18 mouse cellular contexts compared by ENCODE assay signal in genomic region chr11:36697816-36698215, GRCm38 (mm10).
DNase-seq lines count a peak whose midpoint lies in the region; ATAC-seq and TF ChIP-seq lines count a peak whose summit lies in the region.
"Had no signal": no experiment of that assay in that cellular context is flagged by ENCODE, and none has a peak within 500 bp of the region (broad histone marks: within the 10 kb centered on the region; RNA-seq: fewer than 3 reads in every experiment).

No protein-coding gene starts in this region.

- no peak overlapping the region for H3K4me2 ChIP-seq in forebrain, postnatal 0 days (ENCODE audit: low read depth)
- no peak overlapping the region for H3K4me2 ChIP-seq in hindbrain, embryonic 13.5 days
- no peak overlapping the region for H3K4me2 ChIP-seq in midbrain, embryonic 14.5 days (ENCODE audit: low read length)
- H3K4me2 ChIP-seq: embryonic facial prominence, embryonic 15.5 days; liver, embryonic 15.5 days had no signal

- no peak for DNase-seq in forebrain, embryonic 10.5 days (ENCODE audit: extremely low spot score, low spot score)
- no peak for DNase-seq in forebrain, postnatal 0 days
- no peak for DNase-seq in embryonic facial prominence, embryonic 10.5 days (ENCODE audit: low spot score)
- peak; percentile 17 for DNase-seq in midbrain, embryonic 14.5 days
- DNase-seq in lung, postnatal 14 days: no peak
- DNase-seq in kidney, adult 9 months: no peak
- DNase-seq in layer of hippocampus, postnatal 10 days (ENCODE audit: low spot score in 2 of 2): no peak
- DNase-seq: cerebellum, adult 9-11 months; gastrocnemius, adult 2 months; heart, adult 2 months; kidney, adult 8-10 months; kidney, postnatal 4 days; right cerebral cortex, postnatal 14 days; thymus, postnatal 14 days had no signal

- TF ChIP-seq CTCF in forebrain, postnatal 0 days (IDR thresholded peaks at IDR 0.05; ENCODE audit: low read depth): no peak

- peaks cover 69% of the 10 kb centered on the region for H3K4me1 ChIP-seq in forebrain, embryonic 10.5 days
- 0 out of 2 replicates have a peak, but pooled peaks cover 10% of the 10 kb centered on the region for H3K4me1 ChIP-seq in forebrain, postnatal 0 days (ENCODE audit: insufficient read depth)
- H3K4me1 ChIP-seq in embryonic facial prominence, embryonic 10.5 days: peaks cover 8% of the 10 kb centered on the region; the same call in 1 of the 2 replicates
- H3K4me1 ChIP-seq in hindbrain, embryonic 13.5 days (replicated peaks): peaks cover 35% of the 10 kb centered on the region
- H3K4me1 ChIP-seq in midbrain, embryonic 14.5 days (ENCODE audit: control insufficient read depth, insufficient read depth, low read length): peaks cover 36% of the 10 kb centered on the region
- H3K4me1 ChIP-seq: embryonic facial prominence, embryonic 15.5 days; liver, embryonic 15.5 days had no signal

- H3K9ac ChIP-seq in forebrain, postnatal 0 days: no peak overlapping the region
- H3K9ac ChIP-seq in hindbrain, embryonic 13.5 days: no peak overlapping the region
- H3K9ac ChIP-seq in midbrain, embryonic 14.5 days (replicated peaks; ENCODE audit: low read length): no peak overlapping the region
- H3K9ac ChIP-seq: embryonic facial prominence, embryonic 15.5 days; liver, embryonic 15.5 days had no signal

- H3K36me3 ChIP-seq in forebrain, embryonic 10.5 days (replicated peaks): no peaks in the 10 kb centered on the region
- no peaks in the 10 kb centered on the region for H3K36me3 ChIP-seq in forebrain, postnatal 0 days (ENCODE audit: insufficient read depth)
- no peaks in the 10 kb centered on the region for H3K36me3 ChIP-seq in embryonic facial prominence, embryonic 10.5 days (replicated peaks)
- no peaks in the 10 kb centered on the region for H3K36me3 ChIP-seq in hindbrain, embryonic 13.5 days
- no peaks in the 10 kb centered on the region for H3K36me3 ChIP-seq in midbrain, embryonic 14.5 days (ENCODE audit: control insufficient read depth, insufficient read depth, low read length)
- H3K36me3 ChIP-seq: embryonic facial prominence, embryonic 15.5 days; liver, embryonic 15.5 days had no signal

- H3K27ac ChIP-seq in forebrain, embryonic 10.5 days: peak overlapping the region; percentile 79
- no peak overlapping the region for H3K27ac ChIP-seq in forebrain, postnatal 0 days (ENCODE audit: low read depth, low read length)
- peak overlapping the region; percentile 59; the same call in 1 of the 2 replicates for H3K27ac ChIP-seq in embryonic facial prominence, embryonic 10.5 days (replicated peaks)
- peak overlapping the region; percentile 78 for H3K27ac ChIP-seq in hindbrain, embryonic 13.5 days
- peak overlapping the region; percentile 83 for H3K27ac ChIP-seq in midbrain, embryonic 14.5 days (replicated peaks; ENCODE audit: low read depth, low read length)
- H3K27ac ChIP-seq: embryonic facial prominence, embryonic 15.5 days; gastrocnemius, adult 2 months; heart, adult 2 months; liver, embryonic 15.5 days had no signal

- peaks cover 9% of the 10 kb centered on the region for H3K27me3 ChIP-seq in forebrain, embryonic 10.5 days (ENCODE audit: poor library complexity, severe bottlenecking)
- no peaks in the 10 kb centered on the region for H3K27me3 ChIP-seq in forebrain, postnatal 0 days (ENCODE audit: insufficient read depth, low read length)
- no peaks in the 10 kb centered on the region for H3K27me3 ChIP-seq in embryonic facial prominence, embryonic 10.5 days (replicated peaks; ENCODE audit: low read depth, poor library complexity, severe bottlenecking)
- H3K27me3 ChIP-seq in hindbrain, embryonic 13.5 days: no peaks in the 10 kb centered on the region
- H3K27me3 ChIP-seq in midbrain, embryonic 14.5 days (ENCODE audit: control insufficient read depth, insufficient read depth, low read length): no peaks in the 10 kb centered on the region
- H3K27me3 ChIP-seq: embryonic facial prominence, embryonic 15.5 days; liver, embryonic 15.5 days had no signal

- 73% methylated on average over 8 of the region's 8 CpGs for WGBS in forebrain, embryonic 10.5 days
- WGBS in forebrain, postnatal 0 days: 62% methylated on average over 8 of the region's 8 CpGs
- WGBS in embryonic facial prominence, embryonic 10.5 days: 81% methylated on average over 8 of the region's 8 CpGs
- 57% methylated on average over 8 of the region's 8 CpGs for WGBS in hindbrain, embryonic 13.5 days
- 49% methylated on average over 8 of the region's 8 CpGs for WGBS in midbrain, embryonic 14.5 days

- 0 out of 2 replicates have a peak overlapping the region, but pooled peaks have one; percentile 27 for H3K4me3 ChIP-seq in forebrain, embryonic 10.5 days
- no peak overlapping the region for H3K4me3 ChIP-seq in forebrain, postnatal 0 days (ENCODE audit: low read depth, low read length)
- H3K4me3 ChIP-seq in embryonic facial prominence, embryonic 10.5 days: no peak overlapping the region
- no peak overlapping the region for H3K4me3 ChIP-seq in hindbrain, embryonic 13.5 days
- no peak overlapping the region for H3K4me3 ChIP-seq in midbrain, embryonic 14.5 days (replicated peaks; ENCODE audit: low read depth, low read length)
- H3K4me3 ChIP-seq: embryonic facial prominence, embryonic 15.5 days; gastrocnemius, adult 2 months; heart, adult 2 months; liver, embryonic 15.5 days had no signal

- no peaks in the 10 kb centered on the region for H3K9me3 ChIP-seq in forebrain, embryonic 10.5 days
- H3K9me3 ChIP-seq in forebrain, postnatal 0 days (ENCODE audit: low read length): no peaks in the 10 kb centered on the region
- no peaks in the 10 kb centered on the region for H3K9me3 ChIP-seq in embryonic facial prominence, embryonic 10.5 days
- no peaks in the 10 kb centered on the region for H3K9me3 ChIP-seq in hindbrain, embryonic 13.5 days
- no peaks in the 10 kb centered on the region for H3K9me3 ChIP-seq in midbrain, embryonic 14.5 days (ENCODE audit: control insufficient read depth, low read length)
- H3K9me3 ChIP-seq: embryonic facial prominence, embryonic 15.5 days; liver, embryonic 15.5 days had no signal

- no peak for ATAC-seq in forebrain, postnatal 0 days
- ATAC-seq in hindbrain, embryonic 13.5 days (ENCODE audit: low FRiP score): peak; percentile 18; the same call in 1 of the 2 replicates
- ATAC-seq in midbrain, embryonic 14.5 days (ENCODE audit: low FRiP score, low TSS enrichment): peak; percentile 21; the same call in 1 of the 2 replicates
- ATAC-seq: lung, postnatal 0 days had no signal
